Mouse (Mus musculus) spleen, postnatal 14 days (tissue): ENCODE results near the gene Dus1l.
"Not testable (repeated sequence)": the region's sequence is repeated elsewhere in the genome, so short reads cannot be mapped to it uniquely, and the experiment has no call there.

ENCODE experiments used
- DNase-seq, 2 experiments: peaks; one replicate each; pipeline ENCODE4 v3.0.0; 2021 to 2022; ENCODE audit warnings: low spot score in 2 of 2

The Dus1l gene

GRCm38 (mm10) chr11:120777123-120777522, 19.1 kb downstream of the Dus1l start:
- DNase-seq: no peak

- DNase-seq: peak; percentile 85 to 92
Measured at GRCm38 (mm10) chr11:120775774-120776469, 20.3 kb downstream of the Dus1l start.

- DNase-seq: no peak
Measured at GRCm38 (mm10) chr11:120773463-120774190, 22.6 kb downstream of the Dus1l start.

- DNase-seq: no peak
Measured at GRCm38 (mm10) chr11:120772749-120773148, 23.5 kb downstream of the Dus1l start.

DNA sequence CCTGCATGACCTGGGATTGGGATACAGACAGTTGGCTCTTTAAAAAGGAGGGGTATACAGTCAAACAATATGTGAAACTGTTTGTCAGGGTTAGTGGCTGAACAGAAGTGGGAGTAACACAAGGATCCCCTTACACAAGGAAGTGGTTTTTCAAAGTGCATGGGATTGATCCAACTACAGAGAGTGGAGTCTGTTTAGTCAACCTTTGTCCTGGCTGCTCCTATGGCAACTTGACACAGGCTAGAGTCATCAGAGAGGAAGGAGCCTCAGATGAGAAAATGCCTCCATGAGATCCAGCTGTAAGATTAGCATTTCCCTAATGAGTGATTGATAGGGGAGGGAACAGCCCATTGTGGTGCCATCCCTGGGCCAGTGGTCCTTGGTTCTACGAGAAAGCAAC, 28.0 kb downstream of the Dus1l start:
- DNase-seq: no peak

DNA sequence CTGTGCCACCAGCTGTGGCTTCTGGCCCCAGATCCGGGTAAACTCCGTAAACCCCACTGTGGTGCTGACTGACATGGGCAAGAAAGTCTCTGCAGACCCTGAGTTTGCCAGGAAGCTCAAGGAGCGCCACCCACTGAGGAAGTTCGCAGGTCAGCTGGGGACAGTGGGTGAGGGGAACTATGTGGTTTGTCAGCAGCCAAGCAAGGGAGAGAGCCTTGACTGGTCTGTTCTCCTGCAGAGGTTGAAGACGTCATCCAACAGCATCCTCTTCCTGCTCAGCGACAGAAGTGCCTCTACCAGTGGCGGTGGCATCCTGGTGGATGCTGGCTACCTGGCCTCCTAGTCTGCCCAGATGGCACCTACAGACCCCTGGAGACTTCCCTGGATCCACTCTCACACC, 29.2 kb downstream of the Dus1l start:
- not testable (repeated sequence) for DNase-seq

DNA sequence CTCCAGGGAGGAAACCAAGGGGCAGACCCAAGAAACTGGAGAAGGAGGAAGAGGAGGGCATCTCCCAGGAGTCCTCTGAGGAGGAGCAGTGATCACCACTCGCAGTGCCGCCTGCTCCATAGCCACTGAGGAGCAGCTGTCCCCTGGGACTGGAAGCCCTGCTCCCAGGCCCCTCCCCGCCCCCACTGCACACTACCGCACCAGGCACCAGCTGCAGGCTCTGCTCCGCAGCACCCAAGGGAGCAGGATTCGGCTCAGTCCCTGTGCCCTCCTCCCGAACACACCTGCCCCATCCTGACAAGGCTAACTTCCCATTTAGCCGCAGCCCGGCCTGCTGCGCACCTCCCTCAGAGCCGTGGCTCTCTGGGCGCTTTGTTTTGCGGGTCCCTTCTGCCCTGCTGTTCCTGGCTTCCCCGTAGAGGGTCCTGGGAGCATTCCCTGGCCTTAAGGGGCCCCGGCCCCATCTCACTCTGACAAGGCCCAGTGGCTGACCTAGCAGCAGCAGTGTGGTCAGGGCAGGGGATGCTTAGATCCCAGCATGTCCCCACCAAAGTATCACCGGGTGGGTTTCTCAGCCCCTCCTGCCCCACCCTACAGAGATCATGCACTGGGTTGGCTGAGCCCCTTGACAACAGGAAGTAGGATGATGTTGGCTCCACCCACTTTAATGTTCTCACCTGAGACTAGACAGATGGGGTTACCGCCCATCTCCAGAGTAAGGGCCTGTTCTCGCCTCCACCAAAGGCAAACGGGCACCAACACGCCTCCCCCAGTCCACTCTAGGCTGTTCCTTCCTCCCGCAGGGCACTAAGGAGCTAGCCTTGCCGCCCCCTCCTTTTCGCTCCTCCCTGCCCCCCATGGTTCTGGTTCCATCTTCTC, 32.8 kb downstream of the Dus1l start:
- not testable (repeated sequence) for DNase-seq

- DNase-seq: not testable (repeated sequence)
Measured at GRCm38 (mm10) chr11:120762672-120763041, 33.5 kb downstream of the Dus1l start, which contains the start of gene Hmga1b. Gene Hmga1b, plus strand, starts transcription at chr11:120762794.

- no peak for DNase-seq
Measured at GRCm38 (mm10) chr11:120761811-120762671, 34.2 kb downstream of the Dus1l start.

DNA sequence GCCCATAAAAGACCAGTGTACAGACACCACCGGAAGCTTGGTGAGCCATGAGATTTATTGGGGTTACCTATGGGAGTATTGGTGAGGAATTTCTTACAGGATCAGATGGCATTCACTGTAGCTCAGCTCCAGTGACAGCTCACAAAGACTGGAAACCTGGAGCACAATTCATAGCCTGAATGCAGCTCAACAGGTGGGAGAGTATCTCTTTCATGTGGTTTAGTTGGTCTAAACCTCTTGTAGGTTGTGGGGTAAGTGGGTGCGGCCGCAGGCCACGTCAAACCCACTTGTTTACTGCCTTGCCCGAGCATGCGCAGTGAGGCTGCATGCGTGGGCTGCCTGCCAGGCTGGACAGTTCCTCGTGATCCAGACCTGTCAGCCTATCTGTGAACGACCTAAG, 36.0 kb downstream of the Dus1l start:
- no peak for DNase-seq

GRCm38 (mm10) chr11:120751606-120752005, 44.6 kb downstream of the Dus1l start:
- DNase-seq: no peak

DNA sequence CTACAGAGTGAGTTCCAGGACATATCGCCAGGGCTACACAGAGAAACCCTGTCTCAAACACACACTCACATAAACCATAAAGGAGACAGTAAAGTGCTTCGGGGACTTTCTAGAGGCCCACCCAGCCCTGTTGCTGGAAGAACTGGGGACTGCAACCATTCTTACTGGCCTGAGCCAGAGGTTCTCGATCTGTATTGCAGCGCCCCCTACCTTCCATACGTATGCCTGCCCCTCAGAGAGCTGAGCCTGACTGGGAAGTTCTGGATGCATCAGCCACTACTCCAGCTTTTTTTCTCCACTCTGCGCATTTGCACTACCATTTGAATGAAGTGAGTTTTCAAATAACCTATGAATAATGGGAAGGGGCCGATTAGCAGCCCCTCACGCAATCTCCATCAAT, 46.8 kb downstream of the Dus1l start:
- peak in 1 of 2 experiments; percentile 22 for DNase-seq

DNA sequence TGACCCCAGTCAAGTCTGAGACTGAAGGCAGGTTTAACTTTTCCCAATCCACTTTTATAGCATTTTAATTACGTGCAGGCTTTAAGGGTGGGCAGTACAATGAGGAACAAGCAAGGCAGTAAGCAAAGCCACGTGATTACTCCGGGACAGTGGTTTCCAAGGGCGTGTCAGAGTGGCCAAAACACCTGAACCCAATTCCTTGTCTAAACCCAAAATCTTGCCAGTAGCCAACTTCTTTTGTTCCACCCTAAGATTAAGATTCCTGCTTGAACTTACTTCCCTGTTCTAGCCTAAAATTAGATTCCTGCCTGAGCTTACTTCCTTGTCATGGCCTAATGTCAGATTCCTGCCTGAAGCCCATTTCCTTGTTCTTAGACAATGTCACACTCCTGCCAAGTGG, 48.2 kb downstream of the Dus1l start:
- DNase-seq: no peak

GRCm38 (mm10) chr11:120744121-120744701, 52.0 kb downstream of the Dus1l start:
- DNase-seq: no peak

- no peak for DNase-seq
Measured at GRCm38 (mm10) chr11:120740981-120741380, 55.2 kb downstream of the Dus1l start.
